Mouse (Mus musculus): Measurements from ENCODE around the gene Myo18b. TPM values are rescaled to one million over a fixed set of nuclear protein-coding genes. Genes with fewer than 3 reads are reported as not detected.

Myo18b gene
- polyA plus RNA-seq, 1 experiment from 2014 or later, result 0.66 TPM

GRCm38 (mm10) chr5:112761415-112762075, 134.6 kb downstream of the Myo18b start:
- Histone ChIP-seq H3K4me1 (ENCODE audit: control insufficient read depth, insufficient read depth, low read length) (no peaks in the 10 kb centered on the region), H3K4me3 (ENCODE audit: low read depth, low read length) (no peak overlapping the region), H3K9ac (ENCODE audit: low read length) (no peak overlapping the region), H3K9me3 (ENCODE audit: control insufficient read depth, low read length) (no peaks in the 10 kb centered on the region), H3K27me3 (ENCODE audit: control insufficient read depth, insufficient read depth, low read length) (no peaks in the 10 kb centered on the region), H3K27ac (ENCODE audit: low read depth, low read length) (no peak overlapping the region), H3K4me2 (ENCODE audit: low read depth) (no peak overlapping the region), H3K36me3 (ENCODE audit: control insufficient read depth, insufficient read depth, low read length) (no peaks in the 10 kb centered on the region)
- no peak for DNase-seq (ENCODE audit: low spot score)
- ATAC-seq (ENCODE audit: insufficient read depth, low FRiP score, low TSS enrichment), result no peak
- 89% methylated on average over 3 of the region's 3 CpGs for WGBS

GRCm38 (mm10) chr5:112755581-112755980, 140.6 kb downstream of the Myo18b start:
- no peaks in the 10 kb centered on the region for H3K27me3 ChIP-seq (ENCODE audit: control insufficient read depth, insufficient read depth, low read length)
- H3K27ac ChIP-seq (ENCODE audit: low read depth, low read length), result no peak overlapping the region
- WGBS, result 33% methylated on average over 10 of the region's 10 CpGs
- no peak overlapping the region for H3K4me3 ChIP-seq (ENCODE audit: low read depth, low read length)
- no peak overlapping the region for H3K9ac ChIP-seq (ENCODE audit: low read length)
- H3K4me1 ChIP-seq (ENCODE audit: control insufficient read depth, insufficient read depth, low read length), result no peaks in the 10 kb centered on the region
- no peak overlapping the region for H3K4me2 ChIP-seq (ENCODE audit: low read depth)
- ATAC-seq (ENCODE audit: insufficient read depth, low FRiP score, low TSS enrichment) (no peak), DNase-seq (ENCODE audit: low spot score) (peak; percentile 33)
- no peaks in the 10 kb centered on the region for H3K36me3 ChIP-seq (ENCODE audit: control insufficient read depth, insufficient read depth, low read length)
- H3K9me3 ChIP-seq (ENCODE audit: control insufficient read depth, low read length), result no peaks in the 10 kb centered on the region

- ATAC-seq (ENCODE audit: insufficient read depth, low FRiP score, low TSS enrichment) (no peak), DNase-seq (ENCODE audit: low spot score) (no peak)
- H3K27me3 ChIP-seq (ENCODE audit: control insufficient read depth, insufficient read depth, low read length), result no peaks in the 10 kb centered on the region
- no peak overlapping the region for H3K4me2 ChIP-seq (ENCODE audit: low read depth)
- no peak overlapping the region for H3K9ac ChIP-seq (ENCODE audit: low read length)
- no peaks in the 10 kb centered on the region for H3K4me1 ChIP-seq (ENCODE audit: control insufficient read depth, insufficient read depth, low read length)
- no peaks in the 10 kb centered on the region for H3K36me3 ChIP-seq (ENCODE audit: control insufficient read depth, insufficient read depth, low read length)
- no peak overlapping the region for H3K4me3 ChIP-seq (ENCODE audit: low read depth, low read length)
- H3K27ac ChIP-seq (ENCODE audit: low read depth, low read length), result no peak overlapping the region
- 65% methylated on average over 5 of the region's 5 CpGs for WGBS
- no peaks in the 10 kb centered on the region for H3K9me3 ChIP-seq (ENCODE audit: control insufficient read depth, low read length)
Measured at GRCm38 (mm10) chr5:112749634-112750033, 146.5 kb downstream of the Myo18b start.

- DNase-seq (ENCODE audit: low spot score) (peak; percentile 35), ATAC-seq (ENCODE audit: insufficient read depth, low FRiP score, low TSS enrichment) (no peak)
- Histone ChIP-seq H3K27me3 (ENCODE audit: control insufficient read depth, insufficient read depth, low read length) (no peaks in the 10 kb centered on the region), H3K9ac (ENCODE audit: low read length) (no peak overlapping the region), H3K9me3 (ENCODE audit: control insufficient read depth, low read length) (no peaks in the 10 kb centered on the region), H3K27ac (ENCODE audit: low read depth, low read length) (no peak overlapping the region), H3K4me2 (ENCODE audit: low read depth) (peak overlapping the region; percentile 16; the same call in 1 of the 2 replicates), H3K4me1 (ENCODE audit: control insufficient read depth, insufficient read depth, low read length) (no peaks in the 10 kb centered on the region), H3K36me3 (ENCODE audit: control insufficient read depth, insufficient read depth, low read length) (no peaks in the 10 kb centered on the region), H3K4me3 (ENCODE audit: low read depth, low read length) (no peak overlapping the region)
- 11% methylated on average over 21 of the region's 21 CpGs for WGBS
Measured at GRCm38 (mm10) chr5:112748001-112748719, 148.0 kb downstream of the Myo18b start.

- ATAC-seq (ENCODE audit: insufficient read depth, low FRiP score, low TSS enrichment) (no peak), DNase-seq (ENCODE audit: low spot score) (no peak)
- Histone ChIP-seq H3K4me3 (ENCODE audit: low read depth, low read length) (no peak overlapping the region), H3K27ac (ENCODE audit: low read depth, low read length) (no peak overlapping the region), H3K27me3 (ENCODE audit: control insufficient read depth, insufficient read depth, low read length) (no peaks in the 10 kb centered on the region), H3K4me2 (ENCODE audit: low read depth) (no peak overlapping the region), H3K36me3 (ENCODE audit: control insufficient read depth, insufficient read depth, low read length) (no peaks in the 10 kb centered on the region), H3K9me3 (ENCODE audit: control insufficient read depth, low read length) (no peaks in the 10 kb centered on the region), H3K9ac (ENCODE audit: low read length) (no peak overlapping the region), H3K4me1 (ENCODE audit: control insufficient read depth, insufficient read depth, low read length) (no peaks in the 10 kb centered on the region)
- WGBS, result 50% methylated on average over 8 of the region's 8 CpGs
Measured at GRCm38 (mm10) chr5:112747306-112747930, 148.7 kb downstream of the Myo18b start.

- Histone ChIP-seq H3K9ac (ENCODE audit: low read length) (no peak overlapping the region), H3K9me3 (ENCODE audit: control insufficient read depth, low read length) (no peaks in the 10 kb centered on the region), H3K27me3 (ENCODE audit: control insufficient read depth, insufficient read depth, low read length) (no peaks in the 10 kb centered on the region), H3K36me3 (ENCODE audit: control insufficient read depth, insufficient read depth, low read length) (no peaks in the 10 kb centered on the region), H3K27ac (ENCODE audit: low read depth, low read length) (no peak overlapping the region), H3K4me2 (ENCODE audit: low read depth) (no peak overlapping the region), H3K4me3 (ENCODE audit: low read depth, low read length) (no peak overlapping the region), H3K4me1 (ENCODE audit: control insufficient read depth, insufficient read depth, low read length) (no peaks in the 10 kb centered on the region)
- DNase-seq (ENCODE audit: low spot score) (no peak), ATAC-seq (ENCODE audit: insufficient read depth, low FRiP score, low TSS enrichment) (no peak)
- WGBS, result 84% methylated on average over 6 of the region's 6 CpGs
Measured at GRCm38 (mm10) chr5:112745176-112745575, 151.0 kb downstream of the Myo18b start.

GRCm38 (mm10) chr5:112744571-112744970, 151.6 kb downstream of the Myo18b start:
- Histone ChIP-seq H3K27ac (ENCODE audit: low read depth, low read length) (no peak overlapping the region), H3K27me3 (ENCODE audit: control insufficient read depth, insufficient read depth, low read length) (no peaks in the 10 kb centered on the region), H3K4me1 (ENCODE audit: control insufficient read depth, insufficient read depth, low read length) (no peaks in the 10 kb centered on the region), H3K4me2 (ENCODE audit: low read depth) (no peak overlapping the region), H3K9me3 (ENCODE audit: control insufficient read depth, low read length) (no peaks in the 10 kb centered on the region), H3K9ac (ENCODE audit: low read length) (no peak overlapping the region), H3K4me3 (ENCODE audit: low read depth, low read length) (no peak overlapping the region), H3K36me3 (ENCODE audit: control insufficient read depth, insufficient read depth, low read length) (no peaks in the 10 kb centered on the region)
- ATAC-seq (ENCODE audit: insufficient read depth, low FRiP score, low TSS enrichment), result no peak
- no peak for DNase-seq (ENCODE audit: low spot score)
- 79% methylated on average over 11 of the region's 11 CpGs for WGBS

- Histone ChIP-seq H3K4me1 (ENCODE audit: control insufficient read depth, insufficient read depth, low read length) (no peaks in the 10 kb centered on the region), H3K9ac (ENCODE audit: low read length) (no peak overlapping the region), H3K4me2 (ENCODE audit: low read depth) (no peak overlapping the region), H3K27ac (ENCODE audit: low read depth, low read length) (no peak overlapping the region), H3K4me3 (ENCODE audit: low read depth, low read length) (no peak overlapping the region), H3K36me3 (ENCODE audit: control insufficient read depth, insufficient read depth, low read length) (no peaks in the 10 kb centered on the region), H3K27me3 (ENCODE audit: control insufficient read depth, insufficient read depth, low read length) (no peaks in the 10 kb centered on the region), H3K9me3 (ENCODE audit: control insufficient read depth, low read length) (no peaks in the 10 kb centered on the region)
- 66% methylated on average over 9 of the region's 9 CpGs for WGBS
- ATAC-seq (ENCODE audit: insufficient read depth, low FRiP score, low TSS enrichment) (no peak), DNase-seq (ENCODE audit: low spot score) (no peak)
Measured at GRCm38 (mm10) chr5:112743121-112743520, 153.0 kb downstream of the Myo18b start.

All from neural tube, embryonic 11.5 days (tissue).